In the genomic region with DNA sequence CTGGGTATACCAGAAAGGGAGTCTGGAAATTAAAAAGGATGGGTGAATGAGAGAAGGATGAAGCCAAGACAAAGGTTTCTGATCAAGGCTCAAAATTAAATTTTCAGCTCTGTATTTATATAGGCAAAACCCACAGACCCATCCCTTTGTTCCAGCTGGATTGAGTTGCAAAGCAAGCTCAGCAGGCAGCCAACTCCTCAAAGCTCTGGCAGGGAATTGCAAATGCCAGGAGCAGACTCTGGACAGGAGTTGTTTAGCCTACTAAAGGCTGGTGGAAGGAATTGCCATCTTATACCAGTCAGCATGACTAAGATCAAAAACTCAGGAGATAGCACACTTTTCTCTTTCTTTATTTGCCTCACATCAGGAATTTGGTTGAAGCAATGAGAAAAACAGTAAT, we compare ENCODE assay signal across 16 mouse cellular contexts.
"Had no signal": no experiment of that assay in that cellular context is flagged by ENCODE, and none has a peak within 500 bp of the region (broad histone marks: within the 10 kb centered on the region; RNA-seq: fewer than 3 reads in every experiment).

No protein-coding gene starts in this region.

- H3K4me3 ChIP-seq: kidney, embryonic 15.5 days; limb, embryonic 10.5 days; liver, embryonic 15.5 days; midbrain, embryonic 13.5 days; neural tube, embryonic 12.5 days; stomach, embryonic 15.5 days had no signal

- H3K4me1 ChIP-seq: kidney, embryonic 15.5 days; limb, embryonic 10.5 days; liver, embryonic 15.5 days; midbrain, embryonic 13.5 days; neural tube, embryonic 12.5 days; stomach, embryonic 15.5 days had no signal

- H3K9ac ChIP-seq: kidney, embryonic 15.5 days; liver, embryonic 15.5 days; midbrain, embryonic 13.5 days; neural tube, embryonic 12.5 days; stomach, embryonic 15.5 days had no signal

- H3K36me3 ChIP-seq: kidney, embryonic 15.5 days; limb, embryonic 10.5 days; liver, embryonic 15.5 days; midbrain, embryonic 13.5 days; neural tube, embryonic 12.5 days; stomach, embryonic 15.5 days had no signal

- DNase-seq: kidney, postnatal 14 days; layer of hippocampus, adult 9-11 months; lung, adult 2 months; lung, postnatal 36 days; retina, postnatal 1 day; right cerebral cortex, postnatal 4 days; spleen, adult 18-20 months; thymus, postnatal 36 days had no signal

- H3K27me3 ChIP-seq: kidney, embryonic 15.5 days; liver, embryonic 15.5 days; midbrain, embryonic 13.5 days; neural tube, embryonic 12.5 days; stomach, embryonic 15.5 days had no signal

- H3K27ac ChIP-seq: kidney, embryonic 15.5 days; limb, embryonic 10.5 days; liver, embryonic 15.5 days; midbrain, embryonic 13.5 days; neural tube, embryonic 12.5 days; stomach, embryonic 15.5 days had no signal

- ATAC-seq: lung, postnatal 0 days; midbrain, embryonic 13.5 days had no signal

- H3K4me2 ChIP-seq: kidney, embryonic 15.5 days; liver, embryonic 11.5 days; liver, embryonic 15.5 days; midbrain, embryonic 13.5 days; neural tube, embryonic 12.5 days; stomach, embryonic 15.5 days had no signal

- H3K9me3 ChIP-seq: kidney, embryonic 15.5 days; limb, embryonic 10.5 days; liver, embryonic 15.5 days; midbrain, embryonic 13.5 days; neural tube, embryonic 12.5 days; stomach, embryonic 15.5 days had no signal
